Mouse (Mus musculus): ENCODE measurements around the gene Aoc3. TPM values are rescaled to one million over a fixed set of nuclear protein-coding genes. Genes with fewer than 3 reads are reported as not detected.

Gene Aoc3
- polyA plus RNA-seq, 1 experiment, result 0.05 TPM

DNA sequence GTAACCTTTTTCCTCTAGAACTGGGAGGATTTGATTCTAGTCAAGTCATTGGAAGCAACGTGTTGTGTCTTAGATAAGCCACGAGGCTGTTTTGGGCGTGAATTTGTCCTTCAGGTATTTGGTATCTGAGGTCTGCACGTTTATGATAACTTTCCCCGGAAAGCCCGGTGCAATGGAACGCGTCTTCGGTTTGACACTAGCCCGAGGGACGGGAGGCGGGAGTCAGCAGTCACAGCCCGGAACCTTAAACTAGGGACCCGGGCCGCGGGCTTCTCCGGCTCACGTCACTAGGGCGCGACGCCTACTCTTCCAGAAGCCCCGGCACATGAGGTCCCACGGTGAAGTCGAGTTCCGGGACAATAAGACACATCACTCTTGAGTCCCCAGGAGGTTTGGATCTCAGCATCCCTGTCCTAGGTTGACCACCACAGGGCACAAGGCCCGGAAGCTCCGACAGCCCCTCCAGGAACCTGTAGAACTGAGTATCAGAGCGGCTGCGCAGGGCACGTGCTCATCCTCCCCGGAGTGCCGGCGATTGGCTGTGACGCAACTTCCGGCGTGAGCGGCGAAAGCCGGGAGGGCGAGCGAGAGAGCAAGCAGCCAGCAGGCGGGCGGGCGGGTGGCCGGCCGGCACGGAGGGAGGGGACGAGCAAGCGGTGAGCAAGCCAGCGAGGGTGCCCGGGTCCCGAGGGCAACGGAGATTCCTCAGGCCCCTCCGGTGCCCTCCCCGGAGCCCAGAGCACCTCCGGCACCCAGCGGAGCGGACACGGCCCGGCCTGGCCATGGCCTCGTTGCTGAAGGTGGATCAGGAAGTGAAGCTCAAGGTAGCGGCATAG is 14.5 kb upstream of the Aoc3 start, which contains the start of gene Psme3:
Gene Psme3 (plus strand): TSS at position 549 of the 836 bp plus-strand sequence.
- TF ChIP-seq GATA1 (IDR thresholded peaks at IDR 0.05; ENCODE audit: low read length), result peak; percentile 69

DNA sequence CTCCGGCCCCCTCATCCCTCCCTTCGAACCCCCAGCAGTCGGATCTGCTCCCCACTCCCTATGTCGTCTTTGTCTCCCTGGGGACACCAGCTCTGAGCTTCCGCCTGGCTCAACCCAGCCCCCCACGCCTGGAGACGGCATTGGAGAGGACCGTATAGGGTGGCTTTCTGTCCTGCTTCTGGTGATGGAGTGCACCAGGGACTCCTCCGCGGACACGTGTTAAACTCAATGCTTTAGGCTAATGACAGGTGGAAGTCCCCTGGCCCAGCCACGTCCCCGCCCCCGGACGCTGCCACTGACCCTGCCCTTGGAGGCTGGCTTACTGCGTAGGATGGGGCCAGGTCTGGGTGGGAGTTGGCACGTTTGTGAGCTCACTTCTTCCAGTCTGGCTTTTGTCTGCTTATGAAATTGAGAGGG is 13.9 kb upstream of the Aoc3 start:
- no peak for TF ChIP-seq GATA1 (IDR thresholded peaks at IDR 0.05; ENCODE audit: low read length)

- TF ChIP-seq GATA1 (IDR thresholded peaks at IDR 0.05; ENCODE audit: low read length), result no peak
Measured at GRCm38 (mm10) chr11:101323609-101324008, 6.8 kb upstream of the Aoc3 start.

- TF ChIP-seq GATA1 (IDR thresholded peaks at IDR 0.05; ENCODE audit: low read length), result no peak
Measured at GRCm38 (mm10) chr11:101324763-101325162, 5.6 kb upstream of the Aoc3 start, which contains the start of gene Aoc2. TSS of gene Aoc2 (plus strand) at chr11:101325063.

DNA sequence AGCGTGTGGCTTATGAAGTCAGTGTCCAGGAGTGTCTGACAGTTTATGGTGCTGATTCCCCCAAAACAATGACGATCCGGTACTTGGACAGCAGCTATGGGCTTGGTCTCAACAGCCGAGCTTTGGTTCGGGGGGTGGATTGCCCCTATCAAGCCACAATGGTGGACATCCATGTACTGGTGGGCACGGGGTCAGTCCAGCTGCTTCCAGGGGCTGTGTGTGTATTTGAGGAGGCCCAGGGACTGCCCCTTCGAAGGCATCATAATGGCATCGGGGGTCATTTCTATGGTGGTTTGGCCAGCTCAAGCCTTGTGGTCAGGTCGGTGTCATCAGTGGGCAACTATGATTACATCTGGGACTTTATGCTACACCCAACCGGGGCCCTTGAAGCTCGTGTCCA is 4.3 kb upstream of the Aoc3 start:
- TF ChIP-seq GATA1 (IDR thresholded peaks at IDR 0.05; ENCODE audit: low read length), result no peak

DNA sequence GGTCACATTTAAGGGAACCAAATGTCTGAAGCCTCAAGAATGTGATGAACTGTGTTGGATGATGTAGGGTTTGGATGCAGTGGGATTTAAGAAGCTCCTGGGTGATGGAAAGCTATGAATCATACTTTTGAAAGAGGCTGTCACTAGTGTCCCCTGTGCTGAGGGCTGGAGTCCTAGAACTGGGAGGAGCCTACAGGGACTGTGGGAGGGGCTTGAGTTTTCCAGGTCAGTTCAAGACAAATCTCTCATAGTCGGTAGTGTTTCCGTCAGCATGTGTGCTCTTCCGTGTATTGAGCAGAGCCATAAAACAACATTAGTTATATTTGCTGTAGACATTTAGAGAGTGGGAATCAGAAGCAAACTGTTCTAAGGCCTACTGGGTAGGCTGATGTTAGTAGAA is 3.1 kb upstream of the Aoc3 start:
- TF ChIP-seq GATA1 (IDR thresholded peaks at IDR 0.05; ENCODE audit: low read length), result no peak

DNA sequence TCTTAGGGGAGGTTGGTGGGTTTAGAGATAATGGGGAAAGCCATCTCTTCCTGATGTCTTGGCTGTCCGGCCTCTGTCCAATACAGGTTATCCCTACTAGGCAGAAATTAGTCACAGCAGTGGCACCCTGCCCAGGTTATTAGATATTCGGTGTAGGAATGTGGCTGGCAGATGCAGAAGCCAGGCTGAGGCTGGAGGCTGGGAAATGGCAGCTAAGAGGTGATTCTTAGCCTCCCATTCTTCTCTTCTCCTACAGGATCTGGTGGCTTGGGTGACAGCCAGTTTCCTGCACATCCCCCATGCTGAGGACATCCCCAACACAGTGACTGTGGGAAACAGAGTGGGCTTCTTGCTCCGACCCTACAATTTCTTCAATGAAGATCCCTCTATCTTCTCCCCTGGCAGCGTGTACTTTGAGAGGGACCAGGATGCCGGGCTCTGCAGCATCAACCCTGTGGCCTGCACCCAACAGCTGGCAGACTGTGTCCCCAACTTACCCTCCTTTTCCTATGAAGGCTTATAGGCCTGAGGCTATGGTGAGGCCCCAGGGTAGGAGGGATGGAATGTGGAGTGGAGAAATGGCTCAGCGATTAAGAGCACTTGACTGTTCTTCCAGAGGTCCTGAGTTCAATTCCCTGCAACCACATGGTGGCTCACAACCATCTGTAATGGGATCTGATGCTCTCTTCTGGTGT is 1.3 kb upstream of the Aoc3 start:
- TF ChIP-seq GATA1 (IDR thresholded peaks at IDR 0.05; ENCODE audit: low read length), result no peak

DNA sequence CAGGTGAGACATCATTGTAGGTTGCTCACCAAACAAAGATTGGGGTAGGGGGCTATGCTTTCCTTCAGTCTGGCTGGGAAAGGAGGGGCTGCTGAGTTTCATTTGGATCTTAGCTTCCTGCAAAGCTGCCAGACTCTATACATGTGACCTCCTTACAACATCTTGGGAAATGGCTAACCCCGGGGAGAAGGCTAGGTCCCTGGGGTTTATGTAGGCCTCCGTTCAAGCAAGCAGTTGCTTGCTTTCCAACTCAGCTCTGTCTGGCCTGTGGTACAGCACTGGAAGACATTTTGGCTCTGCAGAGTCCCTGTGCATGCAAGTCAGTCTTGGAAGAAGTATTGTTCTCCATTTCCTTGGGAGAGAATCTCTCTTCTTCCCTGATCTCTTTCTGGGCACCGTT is 2.1 kb downstream of the Aoc3 start:
- TF ChIP-seq GATA1 (IDR thresholded peaks at IDR 0.05; ENCODE audit: low read length), result no peak

GRCm38 (mm10) chr11:101334023-101334422 is 3.6 kb downstream of the Aoc3 start:
- no peak for TF ChIP-seq GATA1 (IDR thresholded peaks at IDR 0.05; ENCODE audit: low read length)

GRCm38 (mm10) chr11:101334516-101334915 is 4.1 kb downstream of the Aoc3 start:
- TF ChIP-seq GATA1 (IDR thresholded peaks at IDR 0.05; ENCODE audit: low read length), result no peak

GRCm38 (mm10) chr11:101335685-101336084 is 5.3 kb downstream of the Aoc3 start:
- TF ChIP-seq GATA1 (IDR thresholded peaks at IDR 0.05; ENCODE audit: low read length), result no peak

DNA sequence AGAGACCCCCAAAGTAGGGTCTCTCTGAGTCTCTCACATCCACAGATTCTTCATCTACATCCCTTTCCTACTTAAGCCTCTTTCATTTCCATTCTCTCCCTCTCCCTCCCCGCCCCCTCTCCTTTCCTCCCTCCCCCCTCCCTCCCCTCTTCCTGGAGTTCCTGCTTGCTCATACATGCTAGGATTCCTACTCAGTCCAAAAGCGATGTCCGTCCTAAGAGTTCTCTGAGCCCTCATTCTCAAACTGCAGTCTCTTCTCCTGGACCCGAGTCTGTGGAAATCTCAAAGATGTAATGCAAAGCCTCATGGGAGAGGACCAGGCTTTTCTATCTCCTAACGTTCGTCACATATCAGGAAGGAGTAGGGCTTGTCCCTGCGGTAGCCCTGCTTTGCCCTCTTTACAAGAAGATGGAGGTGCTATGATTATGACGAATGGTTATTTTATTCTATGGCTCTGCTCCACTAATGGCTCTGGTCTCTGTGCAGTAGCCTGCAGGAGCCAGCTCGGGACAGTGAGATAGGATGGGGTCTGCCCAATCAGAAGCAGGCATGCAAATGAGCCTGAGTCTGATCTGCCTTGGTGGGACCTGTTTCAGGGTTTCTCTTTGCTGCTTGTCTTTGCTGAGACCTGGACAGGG is 7.8 kb downstream of the Aoc3 start:
- TF ChIP-seq GATA1 (IDR thresholded peaks at IDR 0.05; ENCODE audit: low read length), result no peak

DNA sequence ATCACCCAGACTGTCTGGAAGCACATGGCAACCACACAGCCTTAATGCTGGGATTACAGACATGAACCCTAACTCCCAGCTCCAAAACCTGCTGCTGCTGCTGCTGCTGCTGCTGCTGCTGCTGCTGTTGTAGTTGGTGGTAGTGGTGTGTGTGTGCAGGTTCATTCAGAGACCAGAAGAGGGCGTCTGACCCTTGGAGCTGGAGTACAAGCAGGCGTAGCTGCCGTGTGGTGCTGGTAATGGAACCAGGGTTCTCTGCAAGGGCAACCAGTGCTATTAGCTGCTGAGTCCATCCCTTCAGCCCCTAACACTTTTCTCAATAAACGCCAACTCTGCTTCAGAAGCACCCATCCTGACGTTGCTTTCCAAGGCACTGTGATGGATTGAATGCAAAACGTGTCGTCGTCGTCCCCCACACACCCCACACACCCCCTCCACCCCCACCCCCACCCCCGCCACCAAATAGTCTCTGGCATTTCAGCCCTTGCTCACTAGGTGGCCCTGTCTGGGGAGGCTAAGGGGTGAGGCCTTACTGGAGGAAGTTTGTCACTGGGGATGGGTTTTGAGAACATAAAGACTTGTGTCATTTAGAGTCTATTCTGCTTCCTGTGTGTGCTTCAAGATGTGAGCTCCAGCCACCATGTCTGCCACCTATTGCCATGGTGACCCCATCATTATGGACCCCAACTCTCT is 16.8 kb downstream of the Aoc3 start:
- TF ChIP-seq GATA1 (IDR thresholded peaks at IDR 0.05; ENCODE audit: low read length), result no peak

- TF ChIP-seq GATA1 (IDR thresholded peaks at IDR 0.05; ENCODE audit: low read length), result no peak
Measured at GRCm38 (mm10) chr11:101348774-101349173, 18.4 kb downstream of the Aoc3 start.

DNA sequence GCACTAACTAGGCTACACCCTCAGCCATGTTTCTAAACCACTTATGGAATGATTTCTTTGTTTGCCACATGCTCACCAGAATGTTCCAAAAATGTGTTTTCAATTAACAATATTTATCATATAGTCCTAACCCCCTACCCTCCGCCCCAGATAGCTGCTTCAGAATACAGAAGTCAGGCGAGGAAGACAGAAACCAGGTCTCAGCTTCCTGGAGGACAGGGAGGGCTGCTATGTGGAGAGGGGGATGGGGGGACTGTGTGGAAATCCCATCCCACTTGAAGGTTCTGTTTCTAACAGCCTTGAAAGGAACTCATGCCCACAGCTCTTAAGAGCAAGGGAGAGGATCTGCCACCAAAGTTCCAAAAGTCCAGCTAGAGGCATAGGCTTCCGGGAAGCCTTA is 18.8 kb downstream of the Aoc3 start:
- no peak for TF ChIP-seq GATA1 (IDR thresholded peaks at IDR 0.05; ENCODE audit: low read length)

Data from G1E-ER4 (cell line).